Mouse (Mus musculus) forebrain, postnatal 0 days (tissue): ENCODE results near the gene Fibcd1. TPM values are rescaled to one million over a fixed set of nuclear protein-coding genes. Genes with fewer than 3 reads are reported as not detected.

Experiments
- ATAC-seq: fragments of 200-750 bp; cut with Nextera tagmentation; 2 replicates; pipeline ENCODE4 v1.8.0; 2017; ENCODE audit warnings: mild to moderate bottlenecking, moderate library complexity
- DNase-seq: peaks from one replicate; pipeline ENCODE4 v3.0.0-alpha.2; 2015
- H3K27ac ChIP-seq: fragments of 300-500 bp; sonication (generic); 2 replicates; pipeline ENCODE4 v1.5.1; 2014; ENCODE audit warnings: low read depth, mild to moderate bottlenecking, antibody characterized with exemption, low read length, moderate library complexity, mixed read lengths
- H3K27me3 ChIP-seq: fragments of 300-500 bp; sonication (generic); 2 replicates; pipeline ENCODE4 v1.6.1; 2014; ENCODE audit warnings: mild to moderate bottlenecking, low read length, mixed read lengths; ENCODE audit not compliant: insufficient read depth
- H3K36me3 ChIP-seq: fragments of 300-500 bp; sonication (generic); 2 replicates; pipeline ENCODE4 v1.6.1; 2014; ENCODE audit warnings: mild to moderate bottlenecking, moderate library complexity; ENCODE audit not compliant: insufficient read depth
- H3K4me1 ChIP-seq: fragments of 300-500 bp; sonication (generic); 2 replicates; pipeline ENCODE4 v1.6.1; 2014; ENCODE audit warnings: antibody characterized with exemption; ENCODE audit not compliant: insufficient read depth
- H3K4me2 ChIP-seq: fragments of 300-500 bp; sonication (generic); 2 replicates; pipeline ENCODE4 v1.6.1; 2014; ENCODE audit warnings: low read depth, mild to moderate bottlenecking, moderate library complexity
- H3K4me3 ChIP-seq: fragments of 300-500 bp; sonication (generic); 2 replicates; pipeline ENCODE4 v1.5.1; 2014; ENCODE audit warnings: low read depth, low read length, mixed read lengths
- H3K9ac ChIP-seq: fragments of 300-500 bp; sonication (generic); 2 replicates; pipeline ENCODE4 v1.6.1; 2014; ENCODE audit warnings: mild to moderate bottlenecking
- H3K9me3 ChIP-seq: fragments of 300-500 bp; sonication (generic); 2 replicates; pipeline ENCODE4 v1.6.1; 2016; ENCODE audit warnings: low read length
- CTCF ChIP-seq: sonication (generic); IDR thresholded peaks from 2 replicates; pipeline ENCODE4 v1.5.1; 2016; ENCODE audit warnings: antibody characterized with exemption, control low read depth, low read depth
- WGBS: fragments of 180-500 bp; shearing (Covaris S2); extraction: QIAGEN DNeasy Blood & Tissue Kit; methylation state at CpG from one replicate; pipeline ENCODE4 v1.1.7; 2014; 5-methylcytosine and 5-hydroxymethylcytosine counted together
- polyA plus RNA-seq: library from polyadenylated mRNA; unstranded; fragments of >200 nt; fragmentation: Nextera tagmentation; extraction: Ambion mirVana; gene quantifications from 2 replicates; pipeline ENCODE4 v1.2.1, GENCODE M21; 2015
- total RNA-seq: library from RNA; depleted of rRNA; stranded (reverse); fragments of >200 nt; gene quantifications from 2 replicates; pipeline ENCODE4 v1.2.3, GENCODE M21; 2014

The Fibcd1 gene
- total and polyA plus RNA-seq, 2 experiments from 2014 or later = 8.5 to 12.7 TPM

GRCm38 (mm10) chr2:31788227-31788626 is 57.6 kb downstream of the Fibcd1 start:
- H3K36me3 ChIP-seq = peaks cover 37% of the 10 kb centered on the region
- 63% methylated on average over 3 of the region's 3 CpGs for WGBS
- H3K9ac ChIP-seq = no peak overlapping the region

GRCm38 (mm10) chr2:31787029-31787428 is 58.8 kb downstream of the Fibcd1 start:
- Histone ChIP-seq H3K4me2 (no peak overlapping the region), H3K27ac (no peak overlapping the region), H3K36me3 (peaks cover 26% of the 10 kb centered on the region), H3K9me3 (no peaks in the 10 kb centered on the region), H3K4me1 (no peaks in the 10 kb centered on the region), H3K4me3 (no peak overlapping the region), H3K9ac (no peak overlapping the region), H3K27me3 (no peaks in the 10 kb centered on the region)
- WGBS = 12% methylated on average over 7 of the region's 7 CpGs
- DNase-seq (peak; percentile 84), ATAC-seq (peak; percentile 53; the same call in 1 of the 2 replicates)
- TF ChIP-seq CTCF = peak; percentile 95

More at GRCm38 (mm10) chr2:31788227-31788626, 57.6 kb downstream of the Fibcd1 start:
- H3K27me3 ChIP-seq = no peaks in the 10 kb centered on the region
- DNase-seq (peak; percentile 57), ATAC-seq (no peak)
- no peaks in the 10 kb centered on the region for H3K9me3 ChIP-seq
- no peaks in the 10 kb centered on the region for H3K4me1 ChIP-seq
- TF ChIP-seq CTCF = peak; percentile 62
- no peak overlapping the region for H3K4me2 ChIP-seq
- H3K27ac ChIP-seq = no peak overlapping the region
- H3K4me3 ChIP-seq = no peak overlapping the region

GRCm38 (mm10) chr2:31785074-31785473 is 60.7 kb downstream of the Fibcd1 start:
- Histone ChIP-seq H3K4me1 (no peaks in the 10 kb centered on the region), H3K36me3 (peaks cover 17% of the 10 kb centered on the region), H3K27ac (no peak overlapping the region), H3K9ac (no peak overlapping the region), H3K27me3 (no peaks in the 10 kb centered on the region), H3K4me2 (no peak overlapping the region), H3K9me3 (no peaks in the 10 kb centered on the region), H3K4me3 (no peak overlapping the region)
- WGBS = 41% methylated on average over 9 of the region's 9 CpGs
- ATAC-seq = peak; percentile 75
- peak; percentile 95 for TF ChIP-seq CTCF
- peak; percentile 86 for DNase-seq

- Histone ChIP-seq H3K36me3 (0 out of 2 replicates have a peak, but pooled peaks cover 23% of the 10 kb centered on the region), H3K4me2 (no peak overlapping the region), H3K9me3 (no peaks in the 10 kb centered on the region), H3K4me1 (no peaks in the 10 kb centered on the region), H3K9ac (no peak overlapping the region), H3K4me3 (no peak overlapping the region), H3K27me3 (no peaks in the 10 kb centered on the region), H3K27ac (no peak overlapping the region)
- ATAC-seq (no peak), DNase-seq (no peak)
- TF ChIP-seq CTCF = no peak; the same call in 1 of the 2 replicates
- WGBS = 84% methylated on average over 8 of the region's 8 CpGs
These were observed 62.7 kb downstream of the Fibcd1 start for GRCm38 (mm10) chr2:31782958-31783602.

GRCm38 (mm10) chr2:31779258-31779657 is 66.5 kb downstream of the Fibcd1 start:
- Histone ChIP-seq H3K27ac (no peak overlapping the region), H3K4me2 (no peak overlapping the region), H3K4me3 (no peak overlapping the region), H3K27me3 (no peaks in the 10 kb centered on the region), H3K9ac (no peak overlapping the region), H3K9me3 (no peaks in the 10 kb centered on the region), H3K36me3 (0 out of 2 replicates have a peak, but pooled peaks cover 18% of the 10 kb centered on the region), H3K4me1 (no peaks in the 10 kb centered on the region)
- DNase-seq = no peak
- WGBS = 75% methylated on average over 2 of the region's 2 CpGs
- TF ChIP-seq CTCF = no peak
- no peak for ATAC-seq

- WGBS = 94% methylated on average over 3 of the region's 3 CpGs
- Histone ChIP-seq H3K27ac (no peak overlapping the region), H3K9me3 (no peaks in the 10 kb centered on the region), H3K27me3 (no peaks in the 10 kb centered on the region), H3K4me1 (no peaks in the 10 kb centered on the region), H3K4me2 (no peak overlapping the region), H3K4me3 (no peak overlapping the region), H3K9ac (no peak overlapping the region), H3K36me3 (0 out of 2 replicates have a peak, but pooled peaks cover 18% of the 10 kb centered on the region)
- ATAC-seq (no peak), DNase-seq (no peak)
- no peak for TF ChIP-seq CTCF
These were observed 69.3 kb downstream of the Fibcd1 start for GRCm38 (mm10) chr2:31776479-31776878.

GRCm38 (mm10) chr2:31770781-31771441 is 74.9 kb downstream of the Fibcd1 start:
- no peak overlapping the region for H3K27ac ChIP-seq
- no peak for ATAC-seq
- TF ChIP-seq CTCF = no peak

More at GRCm38 (mm10) chr2:31770781-31771441, 74.9 kb downstream of the Fibcd1 start:
- no peaks in the 10 kb centered on the region for H3K36me3 ChIP-seq
- no peak overlapping the region for H3K9ac ChIP-seq
- H3K4me3 ChIP-seq = no peak overlapping the region
- WGBS = 58% methylated on average over 7 of the region's 7 CpGs
- no peaks in the 10 kb centered on the region for H3K9me3 ChIP-seq
- no peaks in the 10 kb centered on the region for H3K27me3 ChIP-seq
- no peak for DNase-seq
- H3K4me1 ChIP-seq = 0 out of 2 replicates have a peak, but pooled peaks cover 3% of the 10 kb centered on the region
- no peak overlapping the region for H3K4me2 ChIP-seq
